Mouse (Mus musculus): ENCODE measurements around the gene Bahcc1.

Bahcc1 gene

DNA sequence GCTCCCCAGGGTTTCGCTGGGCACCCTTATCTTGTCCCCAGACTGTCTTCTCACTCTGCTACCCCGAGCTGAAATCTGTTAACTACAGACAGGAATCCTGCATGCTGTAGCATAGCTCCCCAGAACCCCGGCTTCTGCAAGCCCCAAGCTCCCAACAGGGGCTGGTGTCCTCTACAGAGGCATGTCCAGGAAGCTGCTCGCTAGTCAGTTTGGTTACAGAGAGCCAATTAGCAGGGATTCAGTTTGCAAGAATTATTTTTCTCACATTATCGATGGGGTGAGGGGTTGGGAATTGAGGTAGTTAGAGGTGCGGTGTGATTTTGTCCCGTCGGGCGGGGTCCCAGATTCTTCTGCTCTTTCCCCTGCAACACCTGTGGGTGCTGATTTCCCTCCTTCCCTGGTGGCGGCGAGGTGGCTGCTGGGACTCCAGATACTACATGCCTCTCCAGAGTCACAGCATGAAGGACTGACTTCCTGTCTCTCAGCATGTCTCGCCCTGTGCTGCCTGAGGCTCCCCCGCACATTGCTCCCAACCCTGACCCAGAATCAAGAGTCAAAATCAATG, 84.0 kb downstream of the Bahcc1 start:
- TF ChIP-seq POU5F1 (IDR thresholded peaks at IDR 0.05; ENCODE audit: borderline replicate concordance, low read length): no peak
- TF ChIP-seq NANOG (IDR thresholded peaks at IDR 0.05; ENCODE audit: borderline replicate concordance, low read length): no peak
- no peak for TF ChIP-seq CTCF (conservative IDR thresholded peaks at IDR 0.05; ENCODE audit: low read length)

GRCm38 (mm10) chr11:120317456-120317855, 84.7 kb downstream of the Bahcc1 start:
- TF ChIP-seq NANOG (IDR thresholded peaks at IDR 0.05; ENCODE audit: borderline replicate concordance, low read length) (no peak), CTCF (conservative IDR thresholded peaks at IDR 0.05; ENCODE audit: low read length) (no peak), POU5F1 (IDR thresholded peaks at IDR 0.05; ENCODE audit: borderline replicate concordance, low read length) (no peak)
- peaks cover 10% of the 10 kb centered on the region for H3K4me1 ChIP-seq (replicated peaks; ENCODE audit: low read depth, low read length)

More for the DNA sequence above, 84.0 kb downstream of the Bahcc1 start:
- Histone ChIP-seq H3K4me3 (replicated peaks; ENCODE audit: low read length) (no peak overlapping the region), H3K27me3 (ENCODE audit: insufficient read depth, low read length) (no peaks in the 10 kb centered on the region), H3K4me1 (replicated peaks; ENCODE audit: low read depth, low read length) (peaks cover 15% of the 10 kb centered on the region), H3K36me3 (ENCODE audit: insufficient read depth, low read length) (no peaks in the 10 kb centered on the region), H3K9me3 (ENCODE audit: low read length) (peaks cover 84% of the 10 kb centered on the region)

DNA sequence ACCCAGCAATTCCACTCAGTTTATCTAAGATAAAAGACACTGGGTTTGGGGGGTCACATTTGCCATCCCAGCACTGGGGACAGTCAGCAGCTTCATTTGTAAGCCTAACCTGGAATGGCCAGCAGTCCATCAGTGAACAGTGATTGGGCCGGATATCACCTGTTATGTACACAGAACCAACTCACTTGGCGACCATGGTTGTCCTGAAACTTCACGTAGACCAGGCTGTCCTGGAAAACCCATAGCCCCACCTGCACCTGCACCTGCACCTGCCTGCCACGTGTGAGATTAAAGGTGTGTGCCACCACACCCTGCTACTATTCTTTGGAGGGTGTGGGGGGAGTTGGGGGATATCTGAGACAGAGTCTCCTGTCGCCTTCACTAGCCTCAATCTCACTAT, 86.6 kb downstream of the Bahcc1 start:
- TF ChIP-seq CTCF (conservative IDR thresholded peaks at IDR 0.05; ENCODE audit: low read length) (no peak), POU5F1 (IDR thresholded peaks at IDR 0.05; ENCODE audit: borderline replicate concordance, low read length) (no peak), NANOG (IDR thresholded peaks at IDR 0.05; ENCODE audit: borderline replicate concordance, low read length) (no peak)
- Histone ChIP-seq H3K9me3 (ENCODE audit: low read length) (peaks cover 70% of the 10 kb centered on the region), H3K4me1 (replicated peaks; ENCODE audit: low read depth, low read length) (peaks cover 10% of the 10 kb centered on the region), H3K4me3 (replicated peaks; ENCODE audit: low read length) (0 out of 2 replicates have a peak overlapping the region, but pooled peaks have one; percentile 3), H3K27me3 (ENCODE audit: insufficient read depth, low read length) (no peaks in the 10 kb centered on the region), H3K36me3 (ENCODE audit: insufficient read depth, low read length) (no peaks in the 10 kb centered on the region)

More at GRCm38 (mm10) chr11:120317456-120317855, 84.7 kb downstream of the Bahcc1 start:
- no peak overlapping the region for H3K4me3 ChIP-seq (replicated peaks; ENCODE audit: low read length)
- H3K9me3 ChIP-seq (ENCODE audit: low read length): peaks cover 86% of the 10 kb centered on the region
- no peaks in the 10 kb centered on the region for H3K27me3 ChIP-seq (ENCODE audit: insufficient read depth, low read length)
- no peaks in the 10 kb centered on the region for H3K36me3 ChIP-seq (ENCODE audit: insufficient read depth, low read length)

GRCm38 (mm10) chr11:120320156-120320555, 87.4 kb downstream of the Bahcc1 start:
- TF ChIP-seq POU5F1 (IDR thresholded peaks at IDR 0.05; ENCODE audit: borderline replicate concordance, low read length) (no peak), CTCF (conservative IDR thresholded peaks at IDR 0.05; ENCODE audit: low read length) (no peak), NANOG (IDR thresholded peaks at IDR 0.05; ENCODE audit: borderline replicate concordance, low read length) (no peak)
- Histone ChIP-seq H3K27me3 (ENCODE audit: insufficient read depth, low read length) (no peaks in the 10 kb centered on the region), H3K36me3 (ENCODE audit: insufficient read depth, low read length) (no peaks in the 10 kb centered on the region), H3K9me3 (ENCODE audit: low read length) (peaks cover 61% of the 10 kb centered on the region), H3K4me1 (replicated peaks; ENCODE audit: low read depth, low read length) (peaks cover 4% of the 10 kb centered on the region), H3K4me3 (replicated peaks; ENCODE audit: low read length) (0 out of 2 replicates have a peak overlapping the region, but pooled peaks have one; percentile 35)

DNA sequence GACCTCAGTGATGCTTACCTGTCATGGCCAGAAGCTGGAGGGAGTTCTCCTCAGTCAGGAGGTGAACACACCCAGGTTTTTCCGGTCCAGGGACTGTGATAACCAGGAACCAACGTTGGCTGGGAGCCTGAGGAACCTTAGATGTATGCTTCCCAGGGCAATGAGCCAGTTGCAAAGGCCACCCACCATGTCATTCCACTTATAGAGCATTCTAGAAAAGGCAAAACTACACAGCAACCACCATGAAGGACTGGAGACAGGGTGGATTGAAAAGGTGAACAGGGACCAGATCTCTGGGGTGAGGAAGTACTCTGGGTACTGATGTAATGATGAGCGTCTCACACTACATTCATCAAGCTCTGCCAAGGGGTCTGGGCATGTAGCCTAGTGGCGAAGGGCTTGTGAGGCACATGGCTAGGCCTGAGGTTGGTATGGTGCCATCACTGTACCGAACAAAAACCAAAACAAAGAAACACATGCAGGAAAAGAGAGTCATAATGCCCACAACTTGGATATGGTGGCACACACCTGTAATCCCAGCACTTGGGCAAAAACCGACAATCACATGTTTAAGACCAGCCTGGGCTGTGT, 102.8 kb downstream of the Bahcc1 start:
- Histone ChIP-seq H3K36me3 (ENCODE audit: insufficient read depth, low read length) (no peaks in the 10 kb centered on the region), H3K9me3 (ENCODE audit: low read length) (peaks cover 91% of the 10 kb centered on the region), H3K4me1 (replicated peaks; ENCODE audit: low read depth, low read length) (no peaks in the 10 kb centered on the region), H3K4me3 (replicated peaks; ENCODE audit: low read length) (no peak overlapping the region), H3K27me3 (ENCODE audit: insufficient read depth, low read length) (no peaks in the 10 kb centered on the region)
- no peak for TF ChIP-seq POU5F1 (IDR thresholded peaks at IDR 0.05; ENCODE audit: borderline replicate concordance, low read length)
- TF ChIP-seq CTCF (conservative IDR thresholded peaks at IDR 0.05; ENCODE audit: low read length): no peak

DNA sequence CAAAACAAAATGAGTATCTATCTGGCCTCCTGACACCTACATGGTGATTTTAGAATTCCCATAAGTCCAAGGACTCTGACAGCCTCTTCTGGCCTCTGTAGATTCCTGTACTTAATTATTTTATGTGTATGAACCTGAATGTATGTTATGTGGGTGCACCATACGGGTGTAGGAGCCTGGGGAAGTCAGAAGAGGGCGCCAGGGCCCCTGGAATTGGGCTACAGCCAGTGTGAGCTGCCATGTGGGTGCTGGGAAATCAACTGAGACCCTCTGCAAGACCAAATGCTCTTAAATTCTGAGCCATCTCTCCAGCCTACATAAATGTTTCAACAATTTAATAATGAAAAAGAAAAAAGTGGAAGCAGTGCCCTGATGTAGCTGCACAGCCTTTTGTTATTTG, 104.7 kb downstream of the Bahcc1 start:
- TF ChIP-seq CTCF (conservative IDR thresholded peaks at IDR 0.05; ENCODE audit: low read length) (no peak), NANOG (IDR thresholded peaks at IDR 0.05; ENCODE audit: borderline replicate concordance, low read length) (no peak), POU5F1 (IDR thresholded peaks at IDR 0.05; ENCODE audit: borderline replicate concordance, low read length) (no peak)
- Histone ChIP-seq H3K4me1 (replicated peaks; ENCODE audit: low read depth, low read length) (no peaks in the 10 kb centered on the region), H3K9me3 (ENCODE audit: low read length) (peaks cover 91% of the 10 kb centered on the region)

GRCm38 (mm10) chr11:120338786-120339185, 106.0 kb downstream of the Bahcc1 start:
- Histone ChIP-seq H3K4me1 (replicated peaks; ENCODE audit: low read depth, low read length) (no peaks in the 10 kb centered on the region), H3K27me3 (ENCODE audit: insufficient read depth, low read length) (no peaks in the 10 kb centered on the region), H3K9me3 (ENCODE audit: low read length) (peaks cover 92% of the 10 kb centered on the region), H3K36me3 (ENCODE audit: insufficient read depth, low read length) (no peaks in the 10 kb centered on the region), H3K4me3 (replicated peaks; ENCODE audit: low read length) (no peak overlapping the region)
- TF ChIP-seq CTCF (conservative IDR thresholded peaks at IDR 0.05; ENCODE audit: low read length) (no peak), NANOG (IDR thresholded peaks at IDR 0.05; ENCODE audit: borderline replicate concordance, low read length) (no peak), POU5F1 (IDR thresholded peaks at IDR 0.05; ENCODE audit: borderline replicate concordance, low read length) (no peak)

More for the DNA sequence above, 104.7 kb downstream of the Bahcc1 start:
- no peaks in the 10 kb centered on the region for H3K27me3 ChIP-seq (ENCODE audit: insufficient read depth, low read length)
- H3K36me3 ChIP-seq (ENCODE audit: insufficient read depth, low read length): no peaks in the 10 kb centered on the region
- H3K4me3 ChIP-seq (replicated peaks; ENCODE audit: low read length): no peak overlapping the region

GRCm38 (mm10) chr11:120339978-120340513, 107.3 kb downstream of the Bahcc1 start:
- Histone ChIP-seq H3K4me3 (replicated peaks; ENCODE audit: low read length) (no peak overlapping the region), H3K36me3 (ENCODE audit: insufficient read depth, low read length) (peaks cover 2% of the 10 kb centered on the region), H3K4me1 (replicated peaks; ENCODE audit: low read depth, low read length) (no peaks in the 10 kb centered on the region), H3K9me3 (ENCODE audit: low read length) (peaks cover 93% of the 10 kb centered on the region), H3K27me3 (ENCODE audit: insufficient read depth, low read length) (no peaks in the 10 kb centered on the region)
- TF ChIP-seq CTCF (conservative IDR thresholded peaks at IDR 0.05; ENCODE audit: low read length): no peak
- TF ChIP-seq POU5F1 (IDR thresholded peaks at IDR 0.05; ENCODE audit: borderline replicate concordance, low read length): no peak
- no peak for TF ChIP-seq NANOG (IDR thresholded peaks at IDR 0.05; ENCODE audit: borderline replicate concordance, low read length)

Measured in E14TG2a.4 (cell line).